Mouse (Mus musculus) limb, embryonic 10.5 days (tissue): ENCODE data around the gene Utrn. TPM values are rescaled to one million over a fixed set of nuclear protein-coding genes. Genes with fewer than 3 reads are reported as not detected.

Experiments
- DNase-seq: peaks from one replicate; pipeline ENCODE4 v3.0.0-alpha.2; 2017; ENCODE audit warnings: low spot score
- H3K27ac ChIP-seq: fragments of 300-500 bp; sonication (generic); 2 replicates; pipeline ENCODE4 v1.5.1; 2016; ENCODE audit warnings: mild to moderate bottlenecking
- H3K27me3 ChIP-seq: fragments of 300-500 bp; sonication (generic); 2 replicates; pipeline ENCODE4 v1.6.1; 2016; ENCODE audit warnings: low read depth, mild to moderate bottlenecking; ENCODE audit not compliant: poor library complexity, severe bottlenecking
- H3K36me3 ChIP-seq: fragments of 300-500 bp; sonication (generic); 2 replicates; pipeline ENCODE4 v1.6.1; 2016; ENCODE audit warnings: mild to moderate bottlenecking, moderate library complexity
- H3K4me1 ChIP-seq: fragments of 300-500 bp; sonication (generic); 2 replicates; pipeline ENCODE4 v1.6.1; 2016
- H3K4me3 ChIP-seq: fragments of 300-500 bp; sonication (generic); 2 replicates; pipeline ENCODE4 v1.5.1; 2016; ENCODE audit warnings: mild to moderate bottlenecking, moderate library complexity
- H3K9me3 ChIP-seq: fragments of 300-500 bp; sonication (generic); replicated peaks from 2 replicates; pipeline ENCODE4 v1.6.1; 2016; ENCODE audit warnings: mild to moderate bottlenecking
- WGBS: fragments of 180-500 bp; shearing (Covaris S2); methylation state at CpG from one replicate; pipeline ENCODE4 v1.1.7; 2016; 5-methylcytosine and 5-hydroxymethylcytosine counted together
- polyA plus RNA-seq: library from polyadenylated mRNA; unstranded; fragments of >200 nt; fragmentation: Nextera tagmentation; extraction: Ambion mirVana; gene quantifications from 2 replicates; pipeline ENCODE4 v1.2.1, GENCODE M21; 2016

The Utrn gene
- polyA plus RNA-seq, 1 experiment from 2014 or later, result 49.0 TPM

- Histone ChIP-seq H3K27ac (no peak overlapping the region), H3K4me3 (no peak overlapping the region), H3K27me3 (no peaks in the 10 kb centered on the region), H3K36me3 (peaks cover 4% of the 10 kb centered on the region; the same call in 1 of the 2 replicates), H3K4me1 (peaks cover 19% of the 10 kb centered on the region), H3K9me3 (no peaks in the 10 kb centered on the region)
- WGBS, result 90% methylated on average over 1 of the region's 1 CpGs
- no peak for DNase-seq
Measured at GRCm38 (mm10) chr10:12541757-12542156, 327.4 kb downstream of the Utrn start.

GRCm38 (mm10) chr10:12535272-12535671 lies 333.9 kb downstream of the Utrn start:
- Histone ChIP-seq H3K9me3 (no peaks in the 10 kb centered on the region), H3K4me1 (peaks cover 5% of the 10 kb centered on the region; the same call in 1 of the 2 replicates), H3K4me3 (no peak overlapping the region), H3K27ac (no peak overlapping the region), H3K36me3 (peaks cover 6% of the 10 kb centered on the region; the same call in 1 of the 2 replicates), H3K27me3 (no peaks in the 10 kb centered on the region)
- DNase-seq, result no peak
- WGBS, result 100% methylated on average over 1 of the region's 1 CpGs

- 72% methylated on average over 3 of the region's 3 CpGs for WGBS
- Histone ChIP-seq H3K4me1 (peaks cover 3% of the 10 kb centered on the region; the same call in 1 of the 2 replicates), H3K36me3 (peaks cover 6% of the 10 kb centered on the region; the same call in 1 of the 2 replicates), H3K27me3 (no peaks in the 10 kb centered on the region), H3K27ac (no peak overlapping the region), H3K9me3 (no peaks in the 10 kb centered on the region), H3K4me3 (no peak overlapping the region)
- no peak for DNase-seq
Measured at GRCm38 (mm10) chr10:12534801-12535200, 334.4 kb downstream of the Utrn start.

- H3K4me1 ChIP-seq, result peaks cover 3% of the 10 kb centered on the region; the same call in 1 of the 2 replicates
- H3K36me3 ChIP-seq, result peaks cover 6% of the 10 kb centered on the region; the same call in 1 of the 2 replicates
- WGBS, result 95% methylated on average over 3 of the region's 3 CpGs
- H3K9me3 ChIP-seq, result no peaks in the 10 kb centered on the region
- no peak overlapping the region for H3K4me3 ChIP-seq
- H3K27me3 ChIP-seq, result no peaks in the 10 kb centered on the region
- DNase-seq, result no peak
- no peak overlapping the region for H3K27ac ChIP-seq
Measured at GRCm38 (mm10) chr10:12534301-12534700, 334.9 kb downstream of the Utrn start.

GRCm38 (mm10) chr10:12522078-12522477 lies 347.1 kb downstream of the Utrn start:
- Histone ChIP-seq H3K27ac (no peak overlapping the region), H3K4me3 (no peak overlapping the region), H3K4me1 (no peaks in the 10 kb centered on the region), H3K27me3 (no peaks in the 10 kb centered on the region), H3K9me3 (no peaks in the 10 kb centered on the region), H3K36me3 (peaks cover 12% of the 10 kb centered on the region)
- 87% methylated on average over 1 of the region's 1 CpGs for WGBS
- no peak for DNase-seq

GRCm38 (mm10) chr10:12518162-12518561 lies 351.0 kb downstream of the Utrn start:
- H3K27ac ChIP-seq, result no peak overlapping the region
- DNase-seq, result no peak
- H3K9me3 ChIP-seq, result no peaks in the 10 kb centered on the region
- WGBS, result 92% methylated on average over 3 of the region's 3 CpGs
- no peak overlapping the region for H3K4me3 ChIP-seq
- peaks cover 7% of the 10 kb centered on the region; the same call in 1 of the 2 replicates for H3K36me3 ChIP-seq
- H3K4me1 ChIP-seq, result no peaks in the 10 kb centered on the region
- no peaks in the 10 kb centered on the region for H3K27me3 ChIP-seq

GRCm38 (mm10) chr10:12505568-12505967 lies 363.6 kb downstream of the Utrn start:
- no peak for DNase-seq
- 95% methylated on average over 7 of the region's 7 CpGs for WGBS
- H3K27me3 ChIP-seq, result no peaks in the 10 kb centered on the region
- no peak overlapping the region for H3K27ac ChIP-seq
- H3K36me3 ChIP-seq, result peaks cover 4% of the 10 kb centered on the region; the same call in 1 of the 2 replicates
- no peaks in the 10 kb centered on the region for H3K4me1 ChIP-seq
- no peaks in the 10 kb centered on the region for H3K9me3 ChIP-seq
- H3K4me3 ChIP-seq, result no peak overlapping the region

GRCm38 (mm10) chr10:12500489-12500888 lies 368.7 kb downstream of the Utrn start:
- Histone ChIP-seq H3K4me1 (no peaks in the 10 kb centered on the region), H3K27ac (no peak overlapping the region), H3K36me3 (peaks cover 17% of the 10 kb centered on the region), H3K9me3 (no peaks in the 10 kb centered on the region), H3K27me3 (no peaks in the 10 kb centered on the region), H3K4me3 (no peak overlapping the region)
- 93% methylated on average over 5 of the region's 5 CpGs for WGBS
- no peak for DNase-seq

GRCm38 (mm10) chr10:12497555-12497954 lies 371.6 kb downstream of the Utrn start:
- no peak for DNase-seq
- H3K27me3 ChIP-seq, result no peaks in the 10 kb centered on the region
- H3K4me3 ChIP-seq, result no peak overlapping the region
- 90% methylated on average over 8 of the region's 8 CpGs for WGBS
- H3K9me3 ChIP-seq, result no peaks in the 10 kb centered on the region
- peaks cover 10% of the 10 kb centered on the region for H3K4me1 ChIP-seq
- H3K27ac ChIP-seq, result no peak overlapping the region
- H3K36me3 ChIP-seq, result peaks cover 17% of the 10 kb centered on the region

- H3K27me3 ChIP-seq, result no peaks in the 10 kb centered on the region
- H3K4me3 ChIP-seq, result no peak overlapping the region
- no peaks in the 10 kb centered on the region for H3K36me3 ChIP-seq
- WGBS, result 72% methylated on average over 4 of the region's 4 CpGs
- H3K4me1 ChIP-seq, result peaks cover 5% of the 10 kb centered on the region
- H3K27ac ChIP-seq, result no peak overlapping the region
- no peak for DNase-seq
- no peaks in the 10 kb centered on the region for H3K9me3 ChIP-seq
Measured at GRCm38 (mm10) chr10:12489551-12490177, 379.5 kb downstream of the Utrn start.

- Histone ChIP-seq H3K9me3 (no peaks in the 10 kb centered on the region), H3K27ac (no peak overlapping the region), H3K4me3 (no peak overlapping the region), H3K27me3 (no peaks in the 10 kb centered on the region), H3K36me3 (no peaks in the 10 kb centered on the region), H3K4me1 (no peaks in the 10 kb centered on the region)
- no peak for DNase-seq
- WGBS, result 87% methylated on average over 3 of the region's 3 CpGs
Measured at GRCm38 (mm10) chr10:12488518-12488917, 380.6 kb downstream of the Utrn start.

GRCm38 (mm10) chr10:12488117-12488516 lies 381.0 kb downstream of the Utrn start:
- H3K9me3 ChIP-seq, result no peaks in the 10 kb centered on the region
- 91% methylated on average over 5 of the region's 5 CpGs for WGBS
- H3K27ac ChIP-seq, result no peak overlapping the region

GRCm38 (mm10) chr10:12483494-12483893 lies 385.7 kb downstream of the Utrn start:
- Histone ChIP-seq H3K9me3 (no peaks in the 10 kb centered on the region), H3K27ac (no peak overlapping the region), H3K4me3 (no peak overlapping the region), H3K36me3 (0 out of 2 replicates have a peak, but pooled peaks cover 6% of the 10 kb centered on the region), H3K27me3 (no peaks in the 10 kb centered on the region), H3K4me1 (no peaks in the 10 kb centered on the region)
- DNase-seq, result no peak
- WGBS, result 81% methylated on average over 1 of the region's 1 CpGs

More at GRCm38 (mm10) chr10:12488117-12488516, 381.0 kb downstream of the Utrn start:
- no peak for DNase-seq
- no peak overlapping the region for H3K4me3 ChIP-seq
- no peaks in the 10 kb centered on the region for H3K27me3 ChIP-seq
- H3K4me1 ChIP-seq, result no peaks in the 10 kb centered on the region
- H3K36me3 ChIP-seq, result no peaks in the 10 kb centered on the region
